Comparison of ENCODE assay signal across 13 mouse cellular contexts in genomic region chr11:75053020-75053419, GRCm38 (mm10).
A peak's percentile ranks its signal among the peaks of the same experiment; 100 is the strongest.
DNase-seq lines count a peak whose midpoint lies in the region; ATAC-seq lines count a peak whose summit lies in the region.
"Had no signal": no experiment of that assay in that cellular context is flagged by ENCODE, and none has a peak within 500 bp of the region (broad histone marks: within the 10 kb centered on the region; RNA-seq: fewer than 3 reads in every experiment).

No protein-coding gene starts in this region.

- H3K27ac ChIP-seq in liver, embryonic 11.5 days (ENCODE audit: low read depth, low read length) = peak overlapping the region; percentile 80; the same call in 1 of the 2 replicates
- H3K27ac ChIP-seq in liver, embryonic 12.5 days = no peak overlapping the region
- H3K27ac ChIP-seq in embryonic facial prominence, embryonic 14.5 days (replicated peaks; ENCODE audit: low read depth, low read length) = peak overlapping the region; percentile 87
- H3K27ac ChIP-seq in heart, embryonic 16.5 days (ENCODE audit: low read length) = peak overlapping the region; percentile 92
- peak overlapping the region; percentile 37; the same call in 1 of the 2 replicates for H3K27ac ChIP-seq in neural tube, embryonic 15.5 days (replicated peaks)
- H3K27ac ChIP-seq: macrophage had no signal

- no peaks in the 10 kb centered on the region for H3K9me3 ChIP-seq in liver, embryonic 11.5 days (ENCODE audit: control insufficient read depth, low read length)
- no peaks in the 10 kb centered on the region for H3K9me3 ChIP-seq in liver, embryonic 12.5 days (replicated peaks)
- H3K9me3 ChIP-seq in embryonic facial prominence, embryonic 14.5 days (ENCODE audit: control insufficient read depth, low read length) = no peaks in the 10 kb centered on the region
- H3K9me3 ChIP-seq in heart, embryonic 16.5 days (replicated peaks; ENCODE audit: control insufficient read depth, low read length) = no peaks in the 10 kb centered on the region
- H3K9me3 ChIP-seq in neural tube, embryonic 15.5 days (replicated peaks) = no peaks in the 10 kb centered on the region
- H3K9me3 ChIP-seq: G1E had no signal

- no peaks in the 10 kb centered on the region; the same call in 1 of the 2 replicates for H3K36me3 ChIP-seq in liver, embryonic 11.5 days (ENCODE audit: control insufficient read depth, insufficient read depth, low read length)
- H3K36me3 ChIP-seq in liver, embryonic 12.5 days = peaks cover 12% of the 10 kb centered on the region; the same call in 1 of the 2 replicates
- peaks cover 5% of the 10 kb centered on the region; the same call in 1 of the 2 replicates for H3K36me3 ChIP-seq in embryonic facial prominence, embryonic 14.5 days (ENCODE audit: control insufficient read depth, insufficient read depth, low read length)
- peaks cover 2% of the 10 kb centered on the region; the same call in 1 of the 2 replicates for H3K36me3 ChIP-seq in heart, embryonic 16.5 days (ENCODE audit: control insufficient read depth, insufficient read depth)
- no peaks in the 10 kb centered on the region; the same call in 1 of the 2 replicates for H3K36me3 ChIP-seq in neural tube, embryonic 15.5 days

- ATAC-seq in liver, embryonic 11.5 days (replicated peaks; ENCODE audit: low FRiP score) = no peak
- no peak for ATAC-seq in liver, embryonic 12.5 days
- ATAC-seq in embryonic facial prominence, embryonic 14.5 days (ENCODE audit: low read depth) = no peak
- no peak for ATAC-seq in heart, embryonic 16.5 days (replicated peaks; ENCODE audit: extremely low read depth, insufficient read depth, low FRiP score)
- ATAC-seq in neural tube, embryonic 15.5 days (ENCODE audit: low FRiP score) = no peak

- 77% methylated on average over 2 of the region's 2 CpGs for WGBS in liver, embryonic 11.5 days
- 66% methylated on average over 2 of the region's 2 CpGs for WGBS in liver, embryonic 12.5 days (ENCODE audit: insufficient replicate concordance)
- 62% methylated on average over 2 of the region's 2 CpGs for WGBS in embryonic facial prominence, embryonic 14.5 days
- 65% methylated on average over 2 of the region's 2 CpGs for WGBS in heart, embryonic 16.5 days
- WGBS in neural tube, embryonic 15.5 days = 87% methylated on average over 2 of the region's 2 CpGs

- no peak for DNase-seq in liver, embryonic 11.5 days (ENCODE audit: low spot score)
- no peak for DNase-seq in embryonic facial prominence, embryonic 14.5 days (ENCODE audit: low spot score)
- no peak for DNase-seq in embryo, embryonic 10 days (ENCODE audit: low spot score)
- no peak for DNase-seq in spleen, postnatal 36 days (ENCODE audit: low spot score in 2 of 2)
- DNase-seq in retina, embryonic 14.5 days (ENCODE audit: low spot score) = no peak
- DNase-seq: cerebellum, adult 11 months; embryo, embryonic 11 days; spleen, adult 18-20 months had no signal

- H3K4me3 ChIP-seq in liver, embryonic 11.5 days (ENCODE audit: low read depth, low read length) = no peak overlapping the region
- H3K4me3 ChIP-seq in liver, embryonic 12.5 days = no peak overlapping the region
- H3K4me3 ChIP-seq in embryonic facial prominence, embryonic 14.5 days (ENCODE audit: low read depth, low read length) = no peak overlapping the region
- H3K4me3 ChIP-seq in heart, embryonic 16.5 days (ENCODE audit: low read length) = no peak overlapping the region
- H3K4me3 ChIP-seq in neural tube, embryonic 15.5 days (replicated peaks) = no peak overlapping the region

- H3K27me3 ChIP-seq in liver, embryonic 11.5 days (replicated peaks; ENCODE audit: control insufficient read depth, insufficient read depth, low read length) = no peaks in the 10 kb centered on the region
- no peaks in the 10 kb centered on the region for H3K27me3 ChIP-seq in liver, embryonic 12.5 days (replicated peaks)
- no peaks in the 10 kb centered on the region for H3K27me3 ChIP-seq in embryonic facial prominence, embryonic 14.5 days (replicated peaks; ENCODE audit: control insufficient read depth, insufficient read depth, low read length)
- H3K27me3 ChIP-seq in heart, embryonic 16.5 days (ENCODE audit: control insufficient read depth, insufficient read depth, low read length) = no peaks in the 10 kb centered on the region
- H3K27me3 ChIP-seq in neural tube, embryonic 15.5 days (replicated peaks) = no peaks in the 10 kb centered on the region

- no peak overlapping the region for H3K9ac ChIP-seq in liver, embryonic 11.5 days (ENCODE audit: low read depth, low read length)
- H3K9ac ChIP-seq in liver, embryonic 12.5 days = no peak overlapping the region
- no peak overlapping the region for H3K9ac ChIP-seq in embryonic facial prominence, embryonic 14.5 days (ENCODE audit: low read depth, low read length)
- no peak overlapping the region for H3K9ac ChIP-seq in heart, embryonic 16.5 days (ENCODE audit: low read length)
- no peak overlapping the region for H3K9ac ChIP-seq in neural tube, embryonic 15.5 days (replicated peaks)

- H3K4me2 ChIP-seq in liver, embryonic 11.5 days = no peak overlapping the region
- no peak overlapping the region for H3K4me2 ChIP-seq in liver, embryonic 12.5 days
- H3K4me2 ChIP-seq in embryonic facial prominence, embryonic 14.5 days (ENCODE audit: low read depth, low read length) = no peak overlapping the region
- H3K4me2 ChIP-seq in heart, embryonic 16.5 days (ENCODE audit: low read depth, low read length) = no peak overlapping the region; the same call in 1 of the 2 replicates
- no peak overlapping the region for H3K4me2 ChIP-seq in neural tube, embryonic 15.5 days

- H3K4me1 ChIP-seq in liver, embryonic 11.5 days (replicated peaks; ENCODE audit: control insufficient read depth, insufficient read depth, low read length) = peaks cover 35% of the 10 kb centered on the region
- peaks cover 45% of the 10 kb centered on the region for H3K4me1 ChIP-seq in liver, embryonic 12.5 days
- peaks cover 57% of the 10 kb centered on the region for H3K4me1 ChIP-seq in embryonic facial prominence, embryonic 14.5 days (ENCODE audit: control insufficient read depth, insufficient read depth, low read length)
- peaks cover 37% of the 10 kb centered on the region for H3K4me1 ChIP-seq in heart, embryonic 16.5 days (ENCODE audit: control insufficient read depth, insufficient read depth, low read length)
- H3K4me1 ChIP-seq in neural tube, embryonic 15.5 days = peaks cover 43% of the 10 kb centered on the region
